Mouse (Mus musculus): ENCODE measurements around the gene Kdm4c. TPM values are rescaled to one million over a fixed set of nuclear protein-coding genes. Genes with fewer than 3 reads are reported as not detected.

The Kdm4c gene
- polyA plus RNA-seq, 1 experiment: not detected

DNA sequence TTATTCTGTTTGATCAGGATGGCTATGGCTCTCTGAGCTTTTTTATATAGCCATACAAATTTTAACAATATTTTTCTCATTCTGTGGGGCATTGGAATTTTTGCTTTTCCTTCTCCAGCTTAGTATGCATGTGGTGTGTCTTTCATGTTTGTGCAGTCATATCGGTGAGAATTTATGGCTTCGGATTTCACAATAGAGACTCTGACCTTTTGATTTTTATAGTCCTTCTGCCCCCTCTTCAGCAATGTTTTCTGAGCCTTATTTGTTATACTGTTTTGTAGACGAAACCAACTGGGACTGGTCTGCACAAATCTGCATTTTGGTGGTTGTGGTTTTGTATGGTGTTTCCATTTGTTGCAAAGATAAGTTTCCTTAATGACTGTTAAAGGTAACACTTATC is 45.6 kb downstream of the Kdm4c start:
- WGBS: 95% methylated on average over 3 of the region's 3 CpGs
- TF ChIP-seq CTCF (IDR thresholded peaks at IDR 0.05; ENCODE audit: insufficient read depth, low read depth, low read length) (no peak), POLR2A (IDR thresholded peaks at IDR 0.05; ENCODE audit: insufficient read depth, low read depth, low read length) (no peak)
- Histone ChIP-seq H3K4me1 (ENCODE audit: control insufficient read depth, insufficient read depth, low read length) (no peaks in the 10 kb centered on the region), H3K4me3 (ENCODE audit: insufficient read depth, low read depth, low read length) (no peak overlapping the region), H3K27ac (ENCODE audit: insufficient read depth, low read depth, low read length) (no peak overlapping the region)

DNA sequence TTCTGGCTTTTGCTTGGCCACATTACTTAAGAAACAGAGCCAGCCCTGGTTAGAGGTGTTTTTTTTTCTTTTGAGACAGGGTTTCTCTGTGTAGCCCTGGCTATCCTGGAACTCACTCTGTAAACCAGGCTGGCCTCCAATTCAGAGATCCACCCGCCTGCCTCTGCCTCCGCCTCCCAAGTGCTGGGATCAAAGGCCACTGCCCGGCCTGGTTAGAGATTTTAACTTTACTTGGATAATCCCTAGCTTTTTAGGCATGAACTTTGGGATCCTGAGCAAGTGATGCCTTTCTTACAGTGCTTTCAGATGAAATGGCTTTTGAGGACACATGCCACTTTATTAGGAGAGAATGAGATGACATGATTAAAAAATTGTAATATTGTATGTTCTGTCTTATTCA is 52.4 kb downstream of the Kdm4c start:
- Histone ChIP-seq H3K4me1 (ENCODE audit: control insufficient read depth, insufficient read depth, low read length) (no peaks in the 10 kb centered on the region), H3K4me3 (ENCODE audit: insufficient read depth, low read depth, low read length) (no peak overlapping the region), H3K27ac (ENCODE audit: insufficient read depth, low read depth, low read length) (no peak overlapping the region)
- WGBS: 83% methylated on average over 3 of the region's 3 CpGs
- TF ChIP-seq CTCF (IDR thresholded peaks at IDR 0.05; ENCODE audit: insufficient read depth, low read depth, low read length): no peak
- no peak for TF ChIP-seq POLR2A (IDR thresholded peaks at IDR 0.05; ENCODE audit: insufficient read depth, low read depth, low read length)

DNA sequence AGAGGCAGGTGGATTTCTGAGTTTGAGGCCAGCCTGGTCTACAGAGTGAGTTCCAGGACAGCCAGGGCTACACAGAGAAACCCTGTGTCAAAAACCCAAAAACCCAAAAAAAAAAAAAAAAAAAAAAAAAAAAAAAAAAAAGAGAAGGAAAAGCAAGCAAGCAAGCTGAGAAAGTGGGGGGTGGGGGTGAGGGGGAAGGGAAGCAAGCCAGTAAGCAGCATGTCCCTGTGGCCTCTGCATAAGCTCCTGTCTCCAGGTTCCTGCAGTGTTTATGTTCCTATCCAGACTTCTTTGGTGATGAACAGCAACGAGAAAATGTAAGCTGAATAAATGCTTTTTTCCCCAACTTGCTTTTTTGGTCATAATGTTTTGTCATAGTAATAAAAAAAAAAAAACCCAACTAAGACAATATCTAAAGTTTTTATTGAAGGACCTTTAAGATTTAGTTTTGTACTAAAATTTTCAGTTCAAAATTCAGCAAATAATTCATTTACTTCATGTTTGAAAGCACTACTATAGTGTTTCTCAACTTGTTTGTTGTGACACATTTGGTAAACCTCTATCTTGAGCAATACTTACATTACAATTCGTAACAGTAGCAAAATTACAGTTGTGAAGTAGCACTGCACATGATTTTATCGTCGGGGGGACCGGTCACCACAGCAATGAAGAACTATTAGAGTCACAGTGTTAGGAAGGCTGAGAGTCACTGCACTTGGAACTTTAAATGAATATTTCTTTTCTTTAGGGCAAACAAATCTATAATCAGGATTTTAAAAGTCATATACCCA is 63.2 kb downstream of the Kdm4c start:
- Histone ChIP-seq H3K27ac (ENCODE audit: insufficient read depth, low read depth, low read length) (no peak overlapping the region), H3K4me1 (ENCODE audit: control insufficient read depth, insufficient read depth, low read length) (no peaks in the 10 kb centered on the region), H3K4me3 (ENCODE audit: insufficient read depth, low read depth, low read length) (no peak overlapping the region)
- TF ChIP-seq POLR2A (IDR thresholded peaks at IDR 0.05; ENCODE audit: insufficient read depth, low read depth, low read length) (no peak), CTCF (IDR thresholded peaks at IDR 0.05; ENCODE audit: insufficient read depth, low read depth, low read length) (no peak)
- WGBS: 85% methylated on average over 5 of the region's 5 CpGs

DNA sequence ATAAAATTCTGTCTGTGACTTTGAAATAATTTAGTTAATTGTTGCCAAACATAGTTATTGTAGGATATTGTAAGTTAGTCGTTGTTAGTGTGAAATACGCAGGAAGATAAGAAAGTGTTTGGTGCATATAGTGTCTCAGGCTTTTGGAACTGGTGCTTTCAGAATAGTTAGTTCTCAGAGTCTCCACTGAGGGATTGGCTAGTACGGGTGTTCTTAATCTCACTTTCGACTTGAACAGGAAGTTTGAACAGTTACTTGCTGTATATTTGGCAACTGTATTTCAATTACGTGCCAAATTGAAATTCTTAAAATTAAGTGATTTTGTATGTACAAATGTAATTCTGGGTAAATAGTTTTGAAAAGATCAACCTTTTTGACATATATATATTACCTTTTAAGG is 68.8 kb downstream of the Kdm4c start:
- no peaks in the 10 kb centered on the region for H3K4me1 ChIP-seq (ENCODE audit: control insufficient read depth, insufficient read depth, low read length)
- 94% methylated on average over 5 of the region's 5 CpGs for WGBS
- TF ChIP-seq CTCF (IDR thresholded peaks at IDR 0.05; ENCODE audit: insufficient read depth, low read depth, low read length): no peak
- TF ChIP-seq POLR2A (IDR thresholded peaks at IDR 0.05; ENCODE audit: insufficient read depth, low read depth, low read length): no peak
- H3K27ac ChIP-seq (ENCODE audit: insufficient read depth, low read depth, low read length): no peak overlapping the region
- H3K4me3 ChIP-seq (ENCODE audit: insufficient read depth, low read depth, low read length): no peak overlapping the region

- Histone ChIP-seq H3K4me3 (ENCODE audit: insufficient read depth, low read depth, low read length) (no peak overlapping the region), H3K4me1 (ENCODE audit: control insufficient read depth, insufficient read depth, low read length) (no peaks in the 10 kb centered on the region), H3K27ac (ENCODE audit: insufficient read depth, low read depth, low read length) (no peak overlapping the region)
- TF ChIP-seq CTCF (IDR thresholded peaks at IDR 0.05; ENCODE audit: insufficient read depth, low read depth, low read length) (no peak), POLR2A (IDR thresholded peaks at IDR 0.05; ENCODE audit: insufficient read depth, low read depth, low read length) (no peak)
- WGBS: 95% methylated on average over 2 of the region's 2 CpGs
Measured at GRCm38 (mm10) chr4:74312858-74313257, 70.6 kb downstream of the Kdm4c start.

DNA sequence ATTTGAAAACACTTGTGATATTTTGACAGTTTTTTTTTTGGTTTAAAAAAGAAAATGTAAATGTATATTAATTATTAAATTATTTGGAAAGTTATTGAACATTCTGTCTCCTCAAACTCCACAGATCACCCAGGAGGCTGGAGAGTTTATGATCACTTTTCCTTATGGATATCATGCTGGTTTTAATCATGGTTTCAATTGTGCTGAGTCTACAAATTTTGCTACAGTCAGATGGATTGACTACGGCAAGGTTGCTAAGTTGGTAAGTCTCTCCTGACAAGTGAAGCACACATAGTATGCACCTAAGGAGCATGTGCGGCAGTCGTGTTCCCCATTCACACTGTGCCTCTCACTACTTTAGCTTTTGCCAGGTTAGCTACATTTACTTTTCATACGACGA is 73.1 kb downstream of the Kdm4c start:
- TF ChIP-seq POLR2A (IDR thresholded peaks at IDR 0.05; ENCODE audit: insufficient read depth, low read depth, low read length) (no peak), CTCF (IDR thresholded peaks at IDR 0.05; ENCODE audit: insufficient read depth, low read depth, low read length) (no peak)
- 96% methylated on average over 5 of the region's 5 CpGs for WGBS
- no peak overlapping the region for H3K4me3 ChIP-seq (ENCODE audit: insufficient read depth, low read depth, low read length)
- no peak overlapping the region for H3K27ac ChIP-seq (ENCODE audit: insufficient read depth, low read depth, low read length)
- H3K4me1 ChIP-seq (ENCODE audit: control insufficient read depth, insufficient read depth, low read length): no peaks in the 10 kb centered on the region

- no peaks in the 10 kb centered on the region for H3K4me1 ChIP-seq (ENCODE audit: control insufficient read depth, insufficient read depth, low read length)
- no peak overlapping the region for H3K4me3 ChIP-seq (ENCODE audit: insufficient read depth, low read depth, low read length)
- TF ChIP-seq CTCF (IDR thresholded peaks at IDR 0.05; ENCODE audit: insufficient read depth, low read depth, low read length) (no peak), POLR2A (IDR thresholded peaks at IDR 0.05; ENCODE audit: insufficient read depth, low read depth, low read length) (no peak)
- H3K27ac ChIP-seq (ENCODE audit: insufficient read depth, low read depth, low read length): no peak overlapping the region
- 93% methylated on average over 1 of the region's 1 CpGs for WGBS
Measured at GRCm38 (mm10) chr4:74319313-74319712, 77.0 kb downstream of the Kdm4c start.

- H3K4me1 ChIP-seq (ENCODE audit: control insufficient read depth, insufficient read depth, low read length): no peaks in the 10 kb centered on the region
- H3K4me3 ChIP-seq (ENCODE audit: insufficient read depth, low read depth, low read length): no peak overlapping the region
- no peak overlapping the region for H3K27ac ChIP-seq (ENCODE audit: insufficient read depth, low read depth, low read length)
- TF ChIP-seq POLR2A (IDR thresholded peaks at IDR 0.05; ENCODE audit: insufficient read depth, low read depth, low read length) (no peak), CTCF (IDR thresholded peaks at IDR 0.05; ENCODE audit: insufficient read depth, low read depth, low read length) (no peak)
- 94% methylated on average over 4 of the region's 4 CpGs for WGBS
Measured at GRCm38 (mm10) chr4:74357479-74357878, 115.2 kb downstream of the Kdm4c start.

- Histone ChIP-seq H3K27ac (ENCODE audit: insufficient read depth, low read depth, low read length) (no peak overlapping the region), H3K4me3 (ENCODE audit: insufficient read depth, low read depth, low read length) (no peak overlapping the region), H3K4me1 (ENCODE audit: control insufficient read depth, insufficient read depth, low read length) (no peaks in the 10 kb centered on the region)
- no peak for TF ChIP-seq POLR2A (IDR thresholded peaks at IDR 0.05; ENCODE audit: insufficient read depth, low read depth, low read length)
- no peak for TF ChIP-seq CTCF (IDR thresholded peaks at IDR 0.05; ENCODE audit: insufficient read depth, low read depth, low read length)
- WGBS: 98% methylated on average over 3 of the region's 3 CpGs
Measured at GRCm38 (mm10) chr4:74360274-74360673, 118.0 kb downstream of the Kdm4c start.

Measured in olfactory bulb, adult 2 months (tissue).